Comparison of ENCODE assay signal across 25 mouse cellular contexts in genomic region chr9:120542241-120542640, GRCm38 (mm10). TPM values are rescaled to one million over a fixed set of nuclear protein-coding genes. Genes with fewer than 3 reads are reported as not detected.
DNase-seq lines count a peak whose midpoint lies in the region; ATAC-seq and TF ChIP-seq lines count a peak whose summit lies in the region.
"Had no signal": no experiment of that assay in that cellular context is flagged by ENCODE, and none has a peak within 500 bp of the region (broad histone marks: within the 10 kb centered on the region; RNA-seq: fewer than 3 reads in every experiment).

No protein-coding gene starts in this region.

- H3K4me1 ChIP-seq in lung, embryonic 15.5 days: peaks cover 22% of the 10 kb centered on the region
- H3K4me1 ChIP-seq in lung, adult 2 months (ENCODE audit: control insufficient read depth, insufficient read depth, low read length): 0 out of 2 replicates have a peak, but pooled peaks cover 3% of the 10 kb centered on the region
- peaks cover 33% of the 10 kb centered on the region for H3K4me1 ChIP-seq in embryonic facial prominence, embryonic 12.5 days
- no peaks in the 10 kb centered on the region for H3K4me1 ChIP-seq in stomach, postnatal 0 days (replicated peaks; ENCODE audit: control insufficient read depth, insufficient read depth)
- H3K4me1 ChIP-seq in limb, embryonic 10.5 days: peaks cover 20% of the 10 kb centered on the region

- no peaks in the 10 kb centered on the region for H3K9me3 ChIP-seq in lung, embryonic 15.5 days
- H3K9me3 ChIP-seq in embryonic facial prominence, embryonic 12.5 days: no peaks in the 10 kb centered on the region
- no peaks in the 10 kb centered on the region for H3K9me3 ChIP-seq in stomach, postnatal 0 days (ENCODE audit: control insufficient read depth, low read length)
- no peaks in the 10 kb centered on the region for H3K9me3 ChIP-seq in limb, embryonic 10.5 days (replicated peaks)
- H3K9me3 ChIP-seq: heart, embryonic 12.5 days; intestine, embryonic 15.5 days; megakaryocyte, embryonic 14.5 days had no signal

- 22% methylated on average over 6 of the region's 6 CpGs for WGBS in lung, embryonic 15.5 days
- 19% methylated on average over 6 of the region's 6 CpGs for WGBS in lung, adult 2 months
- WGBS in embryonic facial prominence, embryonic 12.5 days: 6% methylated on average over 6 of the region's 6 CpGs
- 20% methylated on average over 6 of the region's 6 CpGs for WGBS in stomach, postnatal 0 days
- WGBS in limb, embryonic 10.5 days: 29% methylated on average over 6 of the region's 6 CpGs

- no peak for DNase-seq in lung, adult 2 months
- no peak for DNase-seq in stomach, postnatal 0 days (ENCODE audit: low spot score)
- no peak for DNase-seq in limb, embryonic 10.5 days (ENCODE audit: low spot score)
- DNase-seq in heart, adult 9 months (ENCODE audit: low spot score in 2 of 2): no peak
- DNase-seq: adrenal gland, adult 8-10 months; cerebellum, adult 9-10 months; forebrain, postnatal 0 days; heart, postnatal 14 days; kidney, adult 9 months; kidney, postnatal 4 days; layer of hippocampus, adult 9-11 months; left cerebral cortex, postnatal 4 days; liver, postnatal 0 days; thymus, adult 18-20 months had no signal

- H3K9ac ChIP-seq in lung, embryonic 15.5 days: no peak overlapping the region
- H3K9ac ChIP-seq in embryonic facial prominence, embryonic 12.5 days: no peak overlapping the region
- H3K9ac ChIP-seq in stomach, postnatal 0 days (ENCODE audit: low read length): no peak overlapping the region
- H3K9ac ChIP-seq: forebrain, postnatal 0 days; heart, embryonic 12.5 days; hindbrain, embryonic 14.5 days; intestine, embryonic 15.5 days; liver, postnatal 0 days had no signal

- H3K4me3 ChIP-seq in lung, embryonic 15.5 days: peak overlapping the region; percentile 8; the same call in 1 of the 2 replicates
- H3K4me3 ChIP-seq in lung, adult 2 months (replicated peaks; ENCODE audit: extremely low read depth, low read depth, low read length): no peak overlapping the region
- H3K4me3 ChIP-seq in embryonic facial prominence, embryonic 12.5 days: no peak overlapping the region
- H3K4me3 ChIP-seq in stomach, postnatal 0 days (ENCODE audit: low read depth, low read length): no peak overlapping the region
- no peak overlapping the region for H3K4me3 ChIP-seq in limb, embryonic 10.5 days
- H3K4me3 ChIP-seq: heart, embryonic 12.5 days; intestine, embryonic 15.5 days; left cerebral cortex, adult 2 months; megakaryocyte, embryonic 14.5 days had no signal

- no peak for TF ChIP-seq POLR2A in lung, adult 2 months (IDR thresholded peaks at IDR 0.05; ENCODE audit: borderline replicate concordance, extremely low read depth, low read depth, low read length)

- ATAC-seq in lung, embryonic 15.5 days (ENCODE audit: borderline replicate concordance, extremely low read depth, low FRiP score, low TSS enrichment): no peak
- no peak for ATAC-seq in embryonic facial prominence, embryonic 12.5 days (ENCODE audit: insufficient number of reproducible peaks, insufficient read depth, low FRiP score, low TSS enrichment)
- ATAC-seq in granulocyte monocyte progenitor cell, adult 5-6 weeks (replicated peaks; ENCODE audit: poor library complexity, severe bottlenecking): peak; percentile 41
- ATAC-seq in stomach, postnatal 0 days (ENCODE audit: low FRiP score, low TSS enrichment): peak; percentile 2; the same call in 1 of the 2 replicates
- ATAC-seq: forebrain, postnatal 0 days; intestine, embryonic 15.5 days; liver, postnatal 0 days; midbrain, embryonic 16.5 days had no signal

- no peaks in the 10 kb centered on the region for H3K36me3 ChIP-seq in lung, embryonic 15.5 days
- H3K36me3 ChIP-seq in embryonic facial prominence, embryonic 12.5 days: no peaks in the 10 kb centered on the region
- no peaks in the 10 kb centered on the region for H3K36me3 ChIP-seq in stomach, postnatal 0 days (ENCODE audit: control insufficient read depth, insufficient read depth, low read length)
- no peaks in the 10 kb centered on the region for H3K36me3 ChIP-seq in limb, embryonic 10.5 days
- H3K36me3 ChIP-seq: heart, embryonic 12.5 days; intestine, embryonic 15.5 days had no signal

- H3K4me2 ChIP-seq in lung, embryonic 15.5 days: peak overlapping the region; percentile 40
- 0 out of 2 replicates have a peak overlapping the region, but pooled peaks have one; percentile 9 for H3K4me2 ChIP-seq in embryonic facial prominence, embryonic 12.5 days (replicated peaks)
- no peak overlapping the region for H3K4me2 ChIP-seq in stomach, postnatal 0 days (replicated peaks; ENCODE audit: low read depth)
- H3K4me2 ChIP-seq: heart, embryonic 12.5 days; hindbrain, embryonic 14.5 days; intestine, embryonic 15.5 days had no signal

- no peak for TF ChIP-seq CTCF in lung, adult 2 months (IDR thresholded peaks at IDR 0.05; ENCODE audit: insufficient read depth, low read length)
- no peak for TF ChIP-seq CTCF in stomach, postnatal 0 days (IDR thresholded peaks at IDR 0.05; ENCODE audit: low read depth)

- peak overlapping the region; percentile 76 for H3K27ac ChIP-seq in lung, embryonic 15.5 days
- H3K27ac ChIP-seq in embryonic facial prominence, embryonic 12.5 days: no peak overlapping the region
- H3K27ac ChIP-seq in stomach, postnatal 0 days (replicated peaks): no peak overlapping the region
- H3K27ac ChIP-seq in limb, embryonic 10.5 days: no peak overlapping the region
- H3K27ac ChIP-seq: hindbrain, embryonic 14.5 days; intestine, embryonic 15.5 days; left cerebral cortex, adult 2 months had no signal

- peaks cover 15% of the 10 kb centered on the region for H3K27me3 ChIP-seq in lung, embryonic 15.5 days
- peaks cover 34% of the 10 kb centered on the region for H3K27me3 ChIP-seq in embryonic facial prominence, embryonic 12.5 days
- H3K27me3 ChIP-seq in stomach, postnatal 0 days (ENCODE audit: control insufficient read depth, insufficient read depth, low read length): no peaks in the 10 kb centered on the region
- peaks cover 51% of the 10 kb centered on the region for H3K27me3 ChIP-seq in limb, embryonic 10.5 days (ENCODE audit: low read depth, poor library complexity, severe bottlenecking)

- TF ChIP-seq EP300 in stomach, postnatal 0 days (optimal IDR thresholded peaks at IDR 0.05): no peak

RNA-seq across cellular contexts. Expression of gene Entpd3, which starts 2.6 kb away (rescaled TPM):
- polyA plus RNA-seq in lung, embryonic 15.5 days (2015; fragmentation: Nextera tagmentation; extraction: Ambion mirVana): 10.3 and 10.6 TPM in 2 replicates
- polyA plus RNA-seq in lung, adult 2 months (2012; rRNA removed): 3.7 and 5.7 TPM in 2 replicates
- 1.7 and 2.4 TPM in 2 replicates for polyA plus RNA-seq in embryonic facial prominence, embryonic 12.5 days (2016; fragmentation: Nextera tagmentation; extraction: Ambion mirVana)
- total RNA-seq in granulocyte monocyte progenitor cell, adult 5-6 weeks (2014; fragmentation: Nextera tagmentation): not detected in 2 replicates
- total RNA-seq in granulocyte monocyte progenitor cell, adult 5-6 weeks (2017): not detected in 2 replicates
- 2.1 and 2.3 TPM in 2 replicates for polyA plus RNA-seq in stomach, postnatal 0 days (2015; fragmentation: Nextera tagmentation; extraction: Ambion mirVana)
- 0.26 and 0.33 TPM in 2 replicates for polyA plus RNA-seq in limb, embryonic 10.5 days (2016; fragmentation: Nextera tagmentation; extraction: Ambion mirVana)
- total RNA-seq: gastrocnemius, postnatal 4 days; liver, adult 2 months had no signal
- polyA plus RNA-seq: liver, adult 2 months; liver, postnatal 0 days had no signal

RNA-seq across cellular contexts. Expression of gene Rpl14, which starts 29.0 kb away (rescaled TPM):
- 695 and 737 TPM in 2 replicates for polyA plus RNA-seq in lung, embryonic 15.5 days (2015; fragmentation: Nextera tagmentation; extraction: Ambion mirVana)
- 319 and 344 TPM in 2 replicates for polyA plus RNA-seq in lung, adult 2 months (2012; rRNA removed)
- 774 and 808 TPM in 2 replicates for polyA plus RNA-seq in embryonic facial prominence, embryonic 12.5 days (2016; fragmentation: Nextera tagmentation; extraction: Ambion mirVana)
- 1,591 and 1,842 TPM in 2 replicates for total RNA-seq in granulocyte monocyte progenitor cell, adult 5-6 weeks (2014; fragmentation: Nextera tagmentation)
- total RNA-seq in granulocyte monocyte progenitor cell, adult 5-6 weeks (2017): 1,837 and 2,050 TPM in 2 replicates
- polyA plus RNA-seq in stomach, postnatal 0 days (2015; fragmentation: Nextera tagmentation; extraction: Ambion mirVana): 742 and 777 TPM in 2 replicates
- polyA plus RNA-seq in limb, embryonic 10.5 days (2016; fragmentation: Nextera tagmentation; extraction: Ambion mirVana): 757 and 864 TPM in 2 replicates

RNA-seq across cellular contexts. Expression of gene Eif1b, which starts 50.2 kb away (rescaled TPM):
- polyA plus RNA-seq in lung, embryonic 15.5 days (2015; fragmentation: Nextera tagmentation; extraction: Ambion mirVana): 166 and 172 TPM in 2 replicates
- polyA plus RNA-seq in lung, adult 2 months (2012; rRNA removed): 31.4 and 45.8 TPM in 2 replicates
- polyA plus RNA-seq in embryonic facial prominence, embryonic 12.5 days (2016; fragmentation: Nextera tagmentation; extraction: Ambion mirVana): 234 and 237 TPM in 2 replicates
- total RNA-seq in granulocyte monocyte progenitor cell, adult 5-6 weeks (2014; fragmentation: Nextera tagmentation): 75.6 and 84.1 TPM in 2 replicates
- 108 and 134 TPM in 2 replicates for total RNA-seq in granulocyte monocyte progenitor cell, adult 5-6 weeks (2017)
- 93.3 and 112 TPM in 2 replicates for polyA plus RNA-seq in stomach, postnatal 0 days (2015; fragmentation: Nextera tagmentation; extraction: Ambion mirVana)
- 198 and 199 TPM in 2 replicates for polyA plus RNA-seq in limb, embryonic 10.5 days (2016; fragmentation: Nextera tagmentation; extraction: Ambion mirVana)

Comparison
In these comparisons a context has a peak if more than half of its experiments do, and no peak if none do; other contexts are left out.
1. ATAC-seq: peak in granulocyte monocyte progenitor cell, adult 5-6 weeks (single experiment) and stomach, postnatal 0 days (single experiment); none in lung, embryonic 15.5 days (single experiment) and embryonic facial prominence, embryonic 12.5 days (single experiment).